Mouse (Mus musculus) spleen, adult 2 months (tissue): ENCODE measurements around the gene Pfdn6.

Experiments used
- CTCF ChIP-seq: fragments of 200-500 bp; IDR thresholded peaks from 2 replicates; pipeline ENCODE4 v1.5.1; 2011; ENCODE audit warnings: mild to moderate bottlenecking, inconsistent platforms; ENCODE audit not compliant: insufficient read depth, insufficient read length, insufficient replicate concordance; ENCODE audit errors: extremely low read depth
- POLR2A ChIP-seq: fragments of 200-500 bp; IDR thresholded peaks from 2 replicates; pipeline ENCODE4 v1.6.1; 2011; ENCODE audit warnings: low read depth, low read length, inconsistent platforms

GRCm38 (mm10) chr17:33913264-33913663 lies 26.9 kb downstream of the Pfdn6 start:
- TF ChIP-seq POLR2A = no peak
- no peak for TF ChIP-seq CTCF
